Mouse (Mus musculus): Measurements from ENCODE around the gene Ablim1. TPM values are rescaled to one million over a fixed set of nuclear protein-coding genes. Genes with fewer than 3 reads are reported as not detected.
A peak's percentile ranks its signal among the peaks of the same experiment; 100 is the strongest.

The Ablim1 gene
- polyA plus RNA-seq, 1 experiment from 2014 or later: 6.1 TPM

DNA sequence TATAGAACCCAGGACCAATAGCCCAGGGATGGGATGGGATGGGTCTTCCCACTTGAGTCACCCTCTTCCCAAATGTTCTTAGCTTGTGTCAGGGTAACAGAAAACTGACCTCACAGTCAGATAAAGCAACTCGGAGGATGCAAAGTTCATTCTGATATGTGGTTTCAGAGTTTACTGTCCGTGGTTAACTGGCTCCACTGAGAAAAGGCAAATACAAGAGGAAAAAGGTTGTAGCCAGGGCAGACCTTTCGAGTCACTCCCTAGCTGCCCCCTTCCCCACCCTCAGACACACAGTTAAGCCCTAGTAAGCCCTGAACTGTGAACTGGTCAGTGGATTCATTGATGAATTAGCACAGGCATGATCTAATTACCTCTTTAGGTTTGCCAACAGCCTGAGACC, 7.1 kb upstream of the Ablim1 start:
- 25% methylated on average over 3 of the region's 3 CpGs for WGBS (ENCODE audit: insufficient replicate concordance)
- Histone ChIP-seq H3K4me1 (0 out of 2 replicates have a peak, but pooled peaks cover under 1% of the 10 kb centered on the region), H3K36me3 (no peaks in the 10 kb centered on the region), H3K27ac (no peak overlapping the region), H3K4me2 (no peak overlapping the region), H3K27me3 (replicated peaks) (peaks cover 8% of the 10 kb centered on the region; the same call in 1 of the 2 replicates), H3K9me3 (replicated peaks) (no peaks in the 10 kb centered on the region), H3K9ac (no peak overlapping the region), H3K4me3 (no peak overlapping the region)
- ATAC-seq: no peak

GRCm38 (mm10) chr19:57320656-57321382, 6.1 kb upstream of the Ablim1 start:
- ATAC-seq: no peak
- WGBS (ENCODE audit: insufficient replicate concordance): 55% methylated on average over 9 of the region's 9 CpGs

DNA sequence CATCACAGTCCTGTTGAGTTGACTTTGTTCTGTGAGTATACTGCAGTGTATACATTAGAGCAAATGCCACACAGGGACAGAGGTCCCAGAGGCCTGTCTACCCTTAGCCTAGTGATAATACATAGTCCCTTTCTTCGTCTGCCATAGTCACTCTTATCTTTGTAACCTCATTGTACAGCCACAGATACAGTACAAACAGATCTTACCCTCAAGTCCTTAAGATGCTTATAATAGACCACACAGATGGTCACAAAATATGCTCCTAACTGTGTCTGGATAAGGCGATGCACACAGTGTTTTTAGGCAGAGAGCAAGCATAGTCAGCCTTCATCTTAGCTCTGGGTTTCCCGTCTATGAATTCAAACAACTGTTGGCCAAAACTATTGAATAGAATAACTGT, 1.9 kb upstream of the Ablim1 start:
- no peak for ATAC-seq
- H3K4me1 ChIP-seq: 0 out of 2 replicates have a peak, but pooled peaks cover 17% of the 10 kb centered on the region
- WGBS (ENCODE audit: insufficient replicate concordance): 38% methylated on average over 3 of the region's 3 CpGs

More at GRCm38 (mm10) chr19:57320656-57321382, 6.1 kb upstream of the Ablim1 start:
- Histone ChIP-seq H3K4me2 (no peak overlapping the region), H3K9me3 (replicated peaks) (no peaks in the 10 kb centered on the region), H3K9ac (no peak overlapping the region), H3K4me1 (0 out of 2 replicates have a peak, but pooled peaks cover 6% of the 10 kb centered on the region), H3K36me3 (no peaks in the 10 kb centered on the region), H3K4me3 (no peak overlapping the region), H3K27ac (no peak overlapping the region), H3K27me3 (replicated peaks) (peaks cover 14% of the 10 kb centered on the region)

DNA sequence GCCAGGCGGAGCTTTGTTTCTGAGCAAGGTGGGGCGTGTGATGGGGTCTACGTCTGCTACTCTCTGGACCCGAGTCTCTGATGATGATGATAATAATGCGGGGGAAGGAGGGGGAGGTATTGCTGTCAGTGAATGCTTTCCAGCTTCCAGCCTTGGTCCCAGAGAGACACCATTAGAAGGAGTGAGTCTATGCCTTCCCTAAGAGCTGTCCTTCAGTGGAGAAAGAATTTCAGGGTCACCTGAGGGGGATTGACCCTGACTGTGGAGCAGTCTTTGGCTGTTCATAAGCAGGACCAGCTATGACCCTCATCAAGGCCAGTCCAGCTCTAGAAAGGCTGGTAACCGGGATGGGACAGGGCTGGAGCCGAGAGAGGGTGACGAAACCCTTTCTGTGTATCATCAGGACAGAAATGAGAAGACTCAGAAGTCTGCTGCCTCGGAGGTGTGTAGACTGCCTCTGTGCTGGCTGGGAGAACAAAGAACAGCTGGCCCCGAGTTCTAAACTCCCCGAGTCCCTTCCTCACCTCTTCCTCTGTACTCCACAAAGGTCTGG, 370 bp upstream of the Ablim1 start:
- 40% methylated on average over 11 of the region's 11 CpGs for WGBS (ENCODE audit: insufficient replicate concordance)
- H3K4me3 ChIP-seq: peak overlapping the region; percentile 52
- no peaks in the 10 kb centered on the region for H3K36me3 ChIP-seq
- peaks cover 40% of the 10 kb centered on the region for H3K27me3 ChIP-seq (replicated peaks)
- peak overlapping the region; percentile 71 for H3K4me2 ChIP-seq
- H3K27ac ChIP-seq: no peak overlapping the region
- no peaks in the 10 kb centered on the region for H3K9me3 ChIP-seq (replicated peaks)
- no peak for ATAC-seq
- H3K9ac ChIP-seq: no peak overlapping the region
- 0 out of 2 replicates have a peak, but pooled peaks cover 17% of the 10 kb centered on the region for H3K4me1 ChIP-seq

More for the DNA sequence above, 1.9 kb upstream of the Ablim1 start:
- H3K27ac ChIP-seq: no peak overlapping the region
- H3K9ac ChIP-seq: no peak overlapping the region
- H3K9me3 ChIP-seq (replicated peaks): no peaks in the 10 kb centered on the region
- no peak overlapping the region for H3K4me3 ChIP-seq
- H3K36me3 ChIP-seq: no peaks in the 10 kb centered on the region
- no peak overlapping the region for H3K4me2 ChIP-seq
- H3K27me3 ChIP-seq (replicated peaks): peaks cover 40% of the 10 kb centered on the region

DNA sequence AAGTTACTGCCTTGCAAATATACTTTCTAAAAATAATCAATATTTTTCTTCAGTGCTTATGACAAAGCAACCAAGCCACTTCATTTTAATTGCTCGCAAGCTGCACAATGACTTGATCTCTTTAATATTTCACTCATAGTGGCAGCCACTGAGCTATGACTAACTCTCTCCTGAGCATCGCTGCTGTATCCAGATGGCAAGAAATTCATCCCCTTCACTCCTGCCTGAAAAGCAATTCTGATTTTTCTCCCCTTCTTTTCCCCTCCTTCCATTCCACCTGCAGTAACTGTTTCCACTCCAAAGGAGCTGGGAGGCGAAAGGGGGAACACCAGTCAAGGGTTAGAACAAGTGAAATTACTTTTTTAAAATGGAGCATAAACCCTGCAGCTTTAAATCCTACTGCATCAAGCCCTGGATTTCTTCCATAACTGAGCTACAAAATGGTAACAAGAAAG, 801 bp downstream of the Ablim1 start:
- Histone ChIP-seq H3K27me3 (replicated peaks) (peaks cover 40% of the 10 kb centered on the region), H3K27ac (no peak overlapping the region), H3K4me3 (peak overlapping the region; percentile 52), H3K4me2 (peak overlapping the region; percentile 71), H3K4me1 (0 out of 2 replicates have a peak, but pooled peaks cover 17% of the 10 kb centered on the region), H3K36me3 (no peaks in the 10 kb centered on the region), H3K9ac (peak overlapping the region; percentile 59; the same call in 1 of the 2 replicates), H3K9me3 (replicated peaks) (no peaks in the 10 kb centered on the region)
- 54% methylated on average over 3 of the region's 3 CpGs for WGBS (ENCODE audit: insufficient replicate concordance)
- ATAC-seq: no peak

GRCm38 (mm10) chr19:57313226-57313625, 1.5 kb downstream of the Ablim1 start:
- Histone ChIP-seq H3K4me2 (no peak overlapping the region), H3K36me3 (no peaks in the 10 kb centered on the region), H3K27me3 (replicated peaks) (peaks cover 40% of the 10 kb centered on the region), H3K4me1 (0 out of 2 replicates have a peak, but pooled peaks cover 17% of the 10 kb centered on the region), H3K4me3 (no peak overlapping the region), H3K9me3 (replicated peaks) (no peaks in the 10 kb centered on the region), H3K27ac (no peak overlapping the region), H3K9ac (no peak overlapping the region)
- WGBS (ENCODE audit: insufficient replicate concordance): 63% methylated on average over 10 of the region's 10 CpGs
- ATAC-seq: no peak

DNA sequence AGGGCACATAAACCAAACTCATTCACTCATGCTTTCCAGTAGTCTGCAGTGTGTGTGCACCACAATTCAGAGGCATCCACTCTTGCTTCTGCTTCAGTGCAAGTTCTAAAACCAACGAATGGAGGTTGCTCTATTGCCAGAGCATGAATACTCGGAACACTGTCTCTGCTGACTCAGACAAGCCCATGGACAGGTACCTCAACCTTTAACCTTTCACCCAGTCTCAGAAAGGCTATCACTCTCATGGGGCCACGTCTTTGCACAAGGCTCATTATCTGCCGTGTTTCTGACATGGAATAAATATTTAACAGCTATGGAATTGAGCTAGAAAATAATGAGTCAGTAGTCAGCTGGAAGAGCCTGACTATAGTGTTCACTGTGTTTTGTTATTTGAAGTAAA, 4.7 kb downstream of the Ablim1 start:
- Histone ChIP-seq H3K9me3 (replicated peaks) (no peaks in the 10 kb centered on the region), H3K4me3 (no peak overlapping the region), H3K27ac (no peak overlapping the region), H3K9ac (no peak overlapping the region), H3K4me2 (no peak overlapping the region), H3K4me1 (0 out of 2 replicates have a peak, but pooled peaks cover 9% of the 10 kb centered on the region), H3K27me3 (replicated peaks) (peaks cover 28% of the 10 kb centered on the region), H3K36me3 (no peaks in the 10 kb centered on the region)
- no peak for ATAC-seq
- WGBS (ENCODE audit: insufficient replicate concordance): 44% methylated on average over 4 of the region's 4 CpGs

DNA sequence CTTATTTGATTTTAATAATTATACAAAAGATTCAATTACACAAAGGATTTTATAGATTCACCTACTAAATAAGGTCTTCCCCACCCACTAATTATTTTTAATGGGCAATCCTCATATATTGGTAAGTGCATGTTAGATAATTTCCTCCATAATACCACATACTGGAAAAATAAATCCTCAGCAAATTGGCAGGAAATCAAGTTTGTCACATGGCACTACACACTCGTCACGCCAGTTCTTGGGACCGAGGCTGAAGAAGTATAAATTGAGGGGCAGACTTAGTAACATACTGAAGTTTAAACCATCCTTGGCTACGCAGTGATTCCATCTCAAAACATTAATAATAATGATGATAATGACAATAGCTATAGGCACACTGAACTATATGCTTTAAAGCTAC, 8.1 kb downstream of the Ablim1 start:
- no peaks in the 10 kb centered on the region for H3K36me3 ChIP-seq
- ATAC-seq: no peak
- H3K4me2 ChIP-seq: no peak overlapping the region
- H3K9me3 ChIP-seq (replicated peaks): no peaks in the 10 kb centered on the region
- no peak overlapping the region for H3K27ac ChIP-seq
- WGBS (ENCODE audit: insufficient replicate concordance): 61% methylated on average over 4 of the region's 4 CpGs
- no peak overlapping the region for H3K4me3 ChIP-seq
- H3K27me3 ChIP-seq (replicated peaks): 0 out of 2 replicates have a peak, but pooled peaks cover 3% of the 10 kb centered on the region
- H3K4me1 ChIP-seq: no peaks in the 10 kb centered on the region
- no peak overlapping the region for H3K9ac ChIP-seq

- 57% methylated on average over 8 of the region's 8 CpGs for WGBS (ENCODE audit: insufficient replicate concordance)
- H3K9ac ChIP-seq: no peak overlapping the region
- H3K4me1 ChIP-seq: no peaks in the 10 kb centered on the region
- H3K9me3 ChIP-seq (replicated peaks): no peaks in the 10 kb centered on the region
- no peak overlapping the region for H3K4me3 ChIP-seq
- H3K4me2 ChIP-seq: no peak overlapping the region
- no peak for ATAC-seq
- no peak overlapping the region for H3K27ac ChIP-seq
- H3K27me3 ChIP-seq (replicated peaks): 0 out of 2 replicates have a peak, but pooled peaks cover 3% of the 10 kb centered on the region
- H3K36me3 ChIP-seq: no peaks in the 10 kb centered on the region
Measured at GRCm38 (mm10) chr19:57305972-57306371, 8.7 kb downstream of the Ablim1 start.

DNA sequence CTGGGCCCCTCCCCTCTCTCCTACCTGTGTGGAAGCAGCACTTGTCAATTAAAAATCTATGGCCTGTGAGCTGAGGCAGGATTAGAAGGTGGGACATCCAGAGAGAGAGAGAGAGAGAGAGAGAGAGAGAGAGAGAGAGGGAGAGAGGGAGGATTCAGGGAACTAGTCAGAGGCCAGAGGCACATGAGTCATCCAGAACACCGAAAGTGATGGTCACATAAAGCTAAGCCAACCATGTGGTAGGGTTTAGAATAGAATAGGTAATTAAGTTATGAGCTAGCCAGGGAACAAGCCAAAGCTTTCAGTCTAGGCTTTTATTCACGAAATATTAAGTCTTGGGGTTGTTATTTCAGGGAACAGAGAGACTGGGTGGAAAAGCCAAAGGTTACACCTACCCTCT, 10.1 kb downstream of the Ablim1 start:
- no peak overlapping the region for H3K4me2 ChIP-seq
- H3K9me3 ChIP-seq (replicated peaks): no peaks in the 10 kb centered on the region
- H3K27ac ChIP-seq: no peak overlapping the region
- 0 out of 2 replicates have a peak, but pooled peaks cover 3% of the 10 kb centered on the region for H3K27me3 ChIP-seq (replicated peaks)
- H3K4me3 ChIP-seq: no peak overlapping the region
- no peaks in the 10 kb centered on the region for H3K36me3 ChIP-seq
- no peak overlapping the region for H3K9ac ChIP-seq
- no peaks in the 10 kb centered on the region for H3K4me1 ChIP-seq
- no peak for ATAC-seq
- 49% methylated on average over 2 of the region's 2 CpGs for WGBS (ENCODE audit: insufficient replicate concordance)

- H3K36me3 ChIP-seq: no peaks in the 10 kb centered on the region
- whole genome bisulfite sequencing (ENCODE audit: insufficient replicate concordance): 64% methylated on average over 12 of the region's 12 CpGs
- H3K27me3 ChIP-seq (replicated peaks): 0 out of 2 replicates have a peak, but pooled peaks cover 3% of the 10 kb centered on the region
- 0 out of 2 replicates have a peak, but pooled peaks cover 2% of the 10 kb centered on the region for H3K4me1 ChIP-seq
- no peak for ATAC-seq
- no peaks in the 10 kb centered on the region for H3K9me3 ChIP-seq (replicated peaks)
- no peak overlapping the region for H3K4me3 ChIP-seq
- no peak overlapping the region for H3K9ac ChIP-seq
- H3K4me2 ChIP-seq: no peak overlapping the region
- H3K27ac ChIP-seq: no peak overlapping the region
Measured at GRCm38 (mm10) chr19:57301961-57302395, 12.7 kb downstream of the Ablim1 start.

DNA sequence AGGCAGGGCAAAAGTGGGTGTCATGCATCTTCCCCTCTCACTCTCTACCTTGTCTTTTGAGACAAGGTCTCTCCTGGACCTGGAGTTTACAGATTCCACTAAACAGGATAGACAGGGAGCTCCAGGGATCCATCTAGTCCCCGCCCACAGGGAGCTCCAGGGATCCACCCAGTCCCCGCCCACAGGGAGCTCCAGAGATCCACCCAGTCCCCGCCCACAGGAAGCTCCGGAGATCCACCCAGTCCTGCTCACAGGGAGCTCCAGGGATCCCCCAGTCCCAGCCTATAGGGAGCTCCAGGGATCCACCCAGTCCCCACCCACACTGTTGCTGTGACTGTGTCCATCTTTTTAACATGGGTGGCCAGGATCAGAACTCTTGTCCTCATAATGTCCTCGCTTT, 16.7 kb downstream of the Ablim1 start:
- 0 out of 2 replicates have a peak, but pooled peaks have one; percentile 49 for ATAC-seq
- Histone ChIP-seq H3K36me3 (no peaks in the 10 kb centered on the region), H3K4me2 (no peak overlapping the region), H3K4me1 (peaks cover 13% of the 10 kb centered on the region), H3K4me3 (no peak overlapping the region), H3K9ac (no peak overlapping the region), H3K27me3 (replicated peaks) (0 out of 2 replicates have a peak, but pooled peaks cover 8% of the 10 kb centered on the region), H3K27ac (no peak overlapping the region), H3K9me3 (replicated peaks) (no peaks in the 10 kb centered on the region)
- WGBS (ENCODE audit: insufficient replicate concordance): 60% methylated on average over 5 of the region's 5 CpGs

All from liver, embryonic 12.5 days (tissue).